Mouse (Mus musculus) cerebellum, postnatal 4 days (tissue): ENCODE data around the gene Omt2b.
"Not testable (repeated sequence)": the region's sequence is repeated elsewhere in the genome, so short reads cannot be mapped to it uniquely, and the experiment has no call there.

Experiments used
- DNase-seq, 2 experiments: peaks; one replicate each; pipeline ENCODE4 v3.0.0; 2022; ENCODE audit warnings: low spot score in 2 of 2, mixed read lengths in 1 of 2

Omt2b gene

GRCm38 (mm10) chr9:78351504-78352220 lies 24.3 kb downstream of the Omt2b start:
- DNase-seq, result no peak

GRCm38 (mm10) chr9:78354665-78355578 lies 27.5 kb downstream of the Omt2b start:
- no peak for DNase-seq

- no peak for DNase-seq
Measured at GRCm38 (mm10) chr9:78355611-78356010, 28.2 kb downstream of the Omt2b start, which contains the start of gene Gsta2. TSS of gene Gsta2 (minus strand) at chr9:78355788.

GRCm38 (mm10) chr9:78358053-78358452 lies 30.7 kb downstream of the Omt2b start:
- DNase-seq, result peak in 1 of 2 experiments; percentile 55

GRCm38 (mm10) chr9:78359750-78360483 lies 32.5 kb downstream of the Omt2b start:
- no peak for DNase-seq

GRCm38 (mm10) chr9:78360484-78360872 lies 33.1 kb downstream of the Omt2b start:
- DNase-seq, result no peak

- no peak for DNase-seq
Measured at GRCm38 (mm10) chr9:78363374-78363773, 36.0 kb downstream of the Omt2b start.

- no peak for DNase-seq
Measured at GRCm38 (mm10) chr9:78364701-78365100, 37.3 kb downstream of the Omt2b start.

- DNase-seq, result no peak
Measured at GRCm38 (mm10) chr9:78365850-78366544, 38.6 kb downstream of the Omt2b start.

- not testable (repeated sequence) for DNase-seq
Measured at GRCm38 (mm10) chr9:78367959-78368358, 40.6 kb downstream of the Omt2b start, which contains the start of gene Dppa5a. TSS of gene Dppa5a (minus strand) at chr9:78368177.

GRCm38 (mm10) chr9:78368671-78369293 lies 41.4 kb downstream of the Omt2b start:
- DNase-seq, result no peak

GRCm38 (mm10) chr9:78369349-78369748 lies 42.0 kb downstream of the Omt2b start:
- DNase-seq, result no peak

- no peak for DNase-seq
Measured at GRCm38 (mm10) chr9:78369786-78370185, 42.4 kb downstream of the Omt2b start.

- no peak for DNase-seq
Measured at GRCm38 (mm10) chr9:78371441-78371840, 44.1 kb downstream of the Omt2b start.

- no peak for DNase-seq
Measured at GRCm38 (mm10) chr9:78372827-78373504, 45.6 kb downstream of the Omt2b start.

- DNase-seq, result no peak
Measured at GRCm38 (mm10) chr9:78374397-78374796, 47.0 kb downstream of the Omt2b start.

GRCm38 (mm10) chr9:78374885-78375389 lies 47.5 kb downstream of the Omt2b start:
- no peak for DNase-seq

GRCm38 (mm10) chr9:78375486-78375885 lies 48.1 kb downstream of the Omt2b start:
- DNase-seq, result no peak

GRCm38 (mm10) chr9:78377546-78377945 lies 50.2 kb downstream of the Omt2b start:
- no peak for DNase-seq
